Mouse (Mus musculus): ENCODE measurements around the gene Lrig3.

DNA sequence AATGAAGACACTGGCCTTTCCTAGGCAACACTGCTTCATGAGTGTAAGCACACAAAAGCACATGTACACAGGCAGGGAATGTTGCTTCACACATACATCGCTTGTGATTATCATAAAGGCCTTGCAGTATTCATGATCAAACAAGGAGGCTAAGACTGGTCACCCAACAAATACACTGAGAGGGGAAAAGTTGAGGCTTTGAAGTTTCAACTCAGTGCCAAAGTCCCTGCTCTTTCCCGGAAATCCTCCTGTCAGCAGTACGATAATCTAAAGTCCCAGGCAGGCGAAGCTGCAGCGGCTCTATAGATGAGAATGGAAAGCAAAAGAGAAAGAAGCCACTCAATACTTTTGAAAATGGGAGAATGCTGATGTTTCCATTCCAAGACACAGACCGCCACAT, 32.6 kb upstream of the Lrig3 start:
- TF ChIP-seq CTCF (conservative IDR thresholded peaks at IDR 0.05; ENCODE audit: low read length) (no peak), POU5F1 (IDR thresholded peaks at IDR 0.05; ENCODE audit: borderline replicate concordance, low read length) (no peak), NANOG (IDR thresholded peaks at IDR 0.05; ENCODE audit: borderline replicate concordance, low read length) (no peak)

Measured in E14TG2a.4 (cell line).